Mouse (Mus musculus) liver (tissue): ENCODE results near the gene Arf3.

Source experiments
- DNase-seq: peaks from one replicate; pipeline ENCODE4 v3.0.0-alpha.2; 2020; ENCODE audit warnings: mixed read lengths

Gene Arf3

GRCm38 (mm10) chr15:98717301-98717700 lies 45.7 kb downstream of the Arf3 start:
- DNase-seq = no peak

- no peak for DNase-seq
These were observed 48.8 kb downstream of the Arf3 start for GRCm38 (mm10) chr15:98714230-98714652.

DNA sequence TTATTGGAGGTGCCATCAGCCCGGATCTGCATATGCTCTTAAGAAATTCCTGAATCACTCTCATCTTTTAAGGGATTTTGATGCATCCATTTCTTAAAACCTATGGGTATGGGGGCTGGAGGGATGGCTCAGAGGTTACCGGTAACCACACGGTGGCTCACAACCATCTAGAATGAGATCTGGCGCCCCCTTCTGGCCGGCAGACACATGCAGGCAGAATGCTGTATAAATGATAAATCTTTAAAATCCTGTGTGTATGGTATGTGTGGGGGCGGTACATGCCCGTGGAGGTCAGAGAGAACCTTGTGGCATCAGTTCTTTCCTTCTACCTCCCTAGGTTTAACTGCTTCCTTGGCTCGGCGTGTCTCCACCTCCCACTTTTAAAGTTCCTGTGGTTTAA lies 52.6 kb downstream of the Arf3 start:
- peak; percentile 78 for DNase-seq

DNA sequence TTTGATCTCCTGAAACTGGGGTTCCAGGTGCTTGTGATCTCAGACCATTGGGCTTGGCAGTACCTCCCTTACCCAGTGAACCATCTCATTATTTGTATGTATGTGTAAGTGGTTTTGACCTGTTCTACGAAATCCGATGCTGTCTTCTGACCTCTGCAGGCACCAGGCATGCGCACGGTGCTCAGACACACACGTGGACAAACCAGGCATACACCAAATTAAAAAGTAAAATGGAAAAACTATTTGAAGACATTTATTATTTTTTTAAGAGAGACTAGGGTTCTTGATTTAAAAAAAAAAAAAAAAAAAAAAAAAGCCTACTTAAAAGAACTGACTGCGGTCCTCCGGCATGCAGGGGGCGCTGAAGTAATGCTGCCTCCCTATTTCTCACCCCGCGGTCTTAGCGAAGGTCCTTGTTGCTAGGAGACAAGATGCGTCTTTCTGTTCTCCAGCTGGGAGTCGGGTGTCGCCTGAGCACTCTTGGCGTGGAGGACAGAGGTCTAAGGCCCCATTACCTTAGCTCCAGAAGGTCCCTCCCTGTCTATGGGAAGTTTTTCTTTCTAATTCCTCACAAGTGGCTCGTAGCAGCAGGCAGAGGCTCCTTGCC lies 55.1 kb downstream of the Arf3 start, which contains the start of gene Ccdc65:
Gene Ccdc65, plus strand, starts transcription at position 442 of the 607 bp plus-strand sequence.
- peak; percentile 67 for DNase-seq

- DNase-seq = no peak
These were observed 58.7 kb downstream of the Arf3 start for GRCm38 (mm10) chr15:98704312-98704711.

GRCm38 (mm10) chr15:98699190-98700105 lies 63.6 kb downstream of the Arf3 start:
- peak; percentile 82 for DNase-seq

GRCm38 (mm10) chr15:98696216-98696615 lies 66.8 kb downstream of the Arf3 start:
- no peak for DNase-seq

DNA sequence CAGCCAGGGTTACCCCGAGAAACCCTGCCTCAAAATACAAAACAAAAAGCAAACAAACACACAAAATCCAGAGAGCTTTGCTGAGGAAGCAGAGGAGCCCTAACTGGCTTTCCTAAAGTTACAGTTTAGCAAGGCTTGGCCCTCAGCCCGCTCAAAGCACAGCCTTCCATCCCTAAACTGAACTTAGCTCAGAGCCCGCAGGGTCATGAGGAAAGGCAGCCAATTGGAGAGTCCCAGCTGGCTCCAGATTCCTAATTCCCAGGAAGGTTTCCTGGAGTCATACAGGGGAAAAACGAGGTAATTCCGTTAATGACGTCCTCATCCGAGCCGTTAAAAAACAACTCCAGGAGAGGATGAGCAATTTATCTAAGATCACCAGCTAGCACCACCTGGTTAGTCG lies 67.3 kb downstream of the Arf3 start:
- no peak for DNase-seq

GRCm38 (mm10) chr15:98692171-98692715 lies 70.8 kb downstream of the Arf3 start:
- DNase-seq = no peak

- no peak for DNase-seq
These were observed 71.4 kb downstream of the Arf3 start for GRCm38 (mm10) chr15:98691486-98692147.

GRCm38 (mm10) chr15:98689682-98690081 lies 73.3 kb downstream of the Arf3 start:
- DNase-seq = no peak
